Mouse (Mus musculus) megakaryocyte, embryonic 14.5 days (primary cell): ENCODE data around the gene Pck1. TPM values are rescaled to one million over a fixed set of nuclear protein-coding genes. Genes with fewer than 3 reads are reported as not detected.

Experiments used
- H3K27me3 ChIP-seq: replicated peaks from 2 replicates; pipeline ENCODE3; 2012; ENCODE audit warnings: inconsistent platforms
- H3K36me3 ChIP-seq: replicated peaks from 2 replicates; pipeline ENCODE3; 2012; ENCODE audit warnings: low read length, inconsistent platforms, mixed read lengths
- H3K4me1 ChIP-seq: 2 replicates; pipeline ENCODE4 v1.6.1; 2012; ENCODE audit warnings: inconsistent platforms
- H3K4me3 ChIP-seq: replicated peaks from 2 replicates; pipeline ENCODE3; 2012; ENCODE audit warnings: moderate library complexity, mild to moderate bottlenecking, inconsistent platforms
- H3K9me3 ChIP-seq: 2 replicates; pipeline ENCODE4 v1.6.1; 2012; ENCODE audit warnings: inconsistent platforms
- FLI1 ChIP-seq: IDR thresholded peaks from 2 replicates; pipeline ENCODE4 v1.6.1; 2012; ENCODE audit warnings: low read length, inconsistent platforms, mixed read lengths
- GATA1 ChIP-seq: IDR thresholded peaks from 3 replicates; pipeline ENCODE4 v1.6.1; 2012; ENCODE audit warnings: mixed read lengths, low read length, inconsistent platforms, borderline replicate concordance
- polyA plus RNA-seq: library from polyadenylated mRNA; stranded (reverse); fragments of >175 nt; gene quantifications from 2 replicates; pipeline ENCODE4 v1.2.3, GENCODE M21; 2012; ENCODE audit warnings: low replicate concordance; ENCODE audit not compliant: insufficient read depth

Pck1 gene
- polyA plus RNA-seq, 1 experiment = not detected

GRCm38 (mm10) chr2:173159354-173160311 lies 6.8 kb downstream of the Pck1 start:
- no peaks in the 10 kb centered on the region for H3K4me1 ChIP-seq
- no peak overlapping the region for H3K4me3 ChIP-seq
- TF ChIP-seq GATA1 (no peak), FLI1 (no peak)
- H3K27me3 ChIP-seq = peaks cover 12% of the 10 kb centered on the region
- peaks cover 9% of the 10 kb centered on the region for H3K9me3 ChIP-seq
- no peaks in the 10 kb centered on the region for H3K36me3 ChIP-seq

GRCm38 (mm10) chr2:173163380-173163779 lies 10.5 kb downstream of the Pck1 start:
- Histone ChIP-seq H3K36me3 (no peaks in the 10 kb centered on the region), H3K9me3 (peaks cover 4% of the 10 kb centered on the region; the same call in 1 of the 2 replicates), H3K27me3 (peaks cover 12% of the 10 kb centered on the region), H3K4me3 (no peak overlapping the region), H3K4me1 (no peaks in the 10 kb centered on the region)
- TF ChIP-seq FLI1 = no peak
- no peak for TF ChIP-seq GATA1

GRCm38 (mm10) chr2:173164358-173164757 lies 11.5 kb downstream of the Pck1 start:
- H3K9me3 ChIP-seq = peaks cover 4% of the 10 kb centered on the region; the same call in 1 of the 2 replicates
- H3K27me3 ChIP-seq = peaks cover 19% of the 10 kb centered on the region
- H3K4me1 ChIP-seq = no peaks in the 10 kb centered on the region
- no peaks in the 10 kb centered on the region for H3K36me3 ChIP-seq
- no peak for TF ChIP-seq GATA1
- no peak for TF ChIP-seq FLI1
- no peak overlapping the region for H3K4me3 ChIP-seq

- Histone ChIP-seq H3K4me3 (no peak overlapping the region), H3K27me3 (peaks cover 25% of the 10 kb centered on the region), H3K36me3 (no peaks in the 10 kb centered on the region), H3K9me3 (peaks cover 4% of the 10 kb centered on the region; the same call in 1 of the 2 replicates), H3K4me1 (no peaks in the 10 kb centered on the region)
- TF ChIP-seq FLI1 = no peak
- no peak for TF ChIP-seq GATA1
These were observed 12.1 kb downstream of the Pck1 start for GRCm38 (mm10) chr2:173164946-173165345.

- peaks cover 29% of the 10 kb centered on the region for H3K27me3 ChIP-seq
- H3K36me3 ChIP-seq = no peaks in the 10 kb centered on the region
- no peaks in the 10 kb centered on the region for H3K4me1 ChIP-seq
- H3K9me3 ChIP-seq = peaks cover 4% of the 10 kb centered on the region; the same call in 1 of the 2 replicates
- H3K4me3 ChIP-seq = no peak overlapping the region
- no peak for TF ChIP-seq FLI1
- TF ChIP-seq GATA1 = no peak
These were observed 12.5 kb downstream of the Pck1 start for GRCm38 (mm10) chr2:173165357-173165756.

- peaks cover 20% of the 10 kb centered on the region for H3K4me1 ChIP-seq
- H3K4me3 ChIP-seq = no peak overlapping the region
- H3K27me3 ChIP-seq = peaks cover 56% of the 10 kb centered on the region
- TF ChIP-seq FLI1 (no peak), GATA1 (no peak)
- no peaks in the 10 kb centered on the region for H3K36me3 ChIP-seq
- peaks cover 3% of the 10 kb centered on the region; the same call in 1 of the 2 replicates for H3K9me3 ChIP-seq
These were observed 15.6 kb downstream of the Pck1 start for GRCm38 (mm10) chr2:173168411-173168851.

GRCm38 (mm10) chr2:173170081-173170480 lies 17.2 kb downstream of the Pck1 start:
- Histone ChIP-seq H3K4me1 (peaks cover 29% of the 10 kb centered on the region), H3K27me3 (peaks cover 59% of the 10 kb centered on the region), H3K4me3 (no peak overlapping the region), H3K36me3 (no peaks in the 10 kb centered on the region), H3K9me3 (peaks cover 10% of the 10 kb centered on the region; the same call in 1 of the 2 replicates)
- TF ChIP-seq FLI1 (no peak), GATA1 (no peak)

- peaks cover 59% of the 10 kb centered on the region for H3K27me3 ChIP-seq
- no peak overlapping the region for H3K4me3 ChIP-seq
- peaks cover 16% of the 10 kb centered on the region for H3K9me3 ChIP-seq
- no peak for TF ChIP-seq FLI1
- TF ChIP-seq GATA1 = no peak
- H3K36me3 ChIP-seq = no peaks in the 10 kb centered on the region
- H3K4me1 ChIP-seq = peaks cover 29% of the 10 kb centered on the region
These were observed 17.9 kb downstream of the Pck1 start for GRCm38 (mm10) chr2:173170715-173171114.

GRCm38 (mm10) chr2:173171470-173171869 lies 18.6 kb downstream of the Pck1 start:
- H3K27me3 ChIP-seq = peaks cover 53% of the 10 kb centered on the region
- TF ChIP-seq GATA1 (no peak), FLI1 (no peak)
- H3K9me3 ChIP-seq = peaks cover 20% of the 10 kb centered on the region
- peak overlapping the region; percentile 50 for H3K4me3 ChIP-seq
- no peaks in the 10 kb centered on the region for H3K36me3 ChIP-seq
- H3K4me1 ChIP-seq = peaks cover 29% of the 10 kb centered on the region

- H3K36me3 ChIP-seq = no peaks in the 10 kb centered on the region
- TF ChIP-seq FLI1 (no peak), GATA1 (no peak)
- no peak overlapping the region for H3K4me3 ChIP-seq
- peaks cover 20% of the 10 kb centered on the region for H3K9me3 ChIP-seq
- peaks cover 29% of the 10 kb centered on the region for H3K4me1 ChIP-seq
- peaks cover 52% of the 10 kb centered on the region for H3K27me3 ChIP-seq
These were observed 19.1 kb downstream of the Pck1 start for GRCm38 (mm10) chr2:173171956-173172355.
